Mouse (Mus musculus) adrenal gland, adult 2 months (tissue): ENCODE results near the gene Bet1l. TPM values are rescaled to one million over a fixed set of nuclear protein-coding genes. Genes with fewer than 3 reads are reported as not detected.
"Not testable (repeated sequence)": the region's sequence is repeated elsewhere in the genome, so short reads cannot be mapped to it uniquely, and the experiment has no call there.

Experiments used
- DNase-seq: peaks from one replicate; pipeline ENCODE4 v3.0.0; 2021
- long read RNA-seq: library from polyadenylated mRNA; stranded (forward); transcript quantifications from one replicate; pipeline ENCODE4 v2.0.0, GENCODE M21; 2021
- polyA plus RNA-seq: library from polyadenylated mRNA; depleted of rRNA; stranded (reverse); fragments of >200 nt; gene quantifications from 2 replicates; pipeline ENCODE4 v1.2.3, GENCODE M21; 2012; rRNA removed
- total RNA-seq, 2 experiments: library from RNA; stranded (reverse); gene quantifications; 2 replicates each; pipeline ENCODE4 v1.2.3; 2021

Bet1l gene
- total RNA-seq (10 to 100 TPM; 32.0 to 34.7 TPM), polyA plus RNA-seq (18.0 and 20.2 TPM in 2 replicates)
- long read RNA-seq, transcript Bet1l-201 (4 exons, 2,268 nt), result major isoform, 32 of 39 reads
- long read RNA-seq, partial matches to known transcripts, result 4 of 39 reads
- long read RNA-seq, other reads (novel, unspliced or antisense), result 2 of 39 reads

DNA sequence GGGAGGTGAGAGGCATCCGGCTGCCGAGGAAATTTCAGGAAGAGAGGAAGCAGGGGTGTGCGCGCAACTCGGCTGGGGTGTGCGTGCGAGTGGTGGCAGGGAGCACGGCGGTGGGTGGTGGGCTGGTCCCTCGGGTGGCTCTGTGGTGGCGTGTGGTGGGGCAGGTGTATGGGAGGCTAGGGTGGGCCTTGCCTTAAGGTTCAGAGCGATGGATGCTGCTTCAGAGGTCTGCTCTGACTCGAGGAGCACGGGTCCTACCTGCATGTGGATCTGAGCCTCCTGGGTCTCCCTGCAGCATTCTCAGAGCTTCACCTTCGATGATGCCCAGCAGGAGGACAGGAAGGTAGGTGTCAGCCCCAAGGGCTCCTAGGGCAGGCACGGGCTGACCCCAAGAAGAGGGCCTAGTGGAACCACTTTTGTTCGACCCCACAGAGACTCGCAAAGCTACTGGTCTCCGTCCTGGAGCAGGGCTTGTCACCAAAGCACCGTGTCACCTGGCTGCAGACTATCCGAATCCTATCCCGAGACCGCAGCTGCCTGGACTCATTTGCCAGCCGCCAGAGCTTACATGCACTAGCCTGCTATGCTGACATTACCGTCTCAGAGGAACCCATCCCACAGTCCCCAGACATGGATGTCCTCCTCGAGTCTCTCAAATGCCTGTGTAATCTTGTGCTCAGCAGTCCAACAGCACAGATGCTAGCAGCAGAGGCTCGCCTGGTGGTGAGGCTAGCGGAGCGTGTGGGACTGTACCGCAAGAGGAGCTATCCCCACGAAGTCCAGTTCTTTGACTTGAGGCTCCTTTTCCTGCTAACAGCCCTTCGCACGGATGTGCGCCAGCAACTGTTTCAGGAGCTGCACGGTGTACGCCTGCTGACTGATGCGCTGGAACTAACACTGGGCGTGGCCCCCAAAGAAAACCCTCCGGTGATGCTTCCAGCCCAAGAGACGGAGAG is at the start of gene Bet1l:
Bet1l (minus strand) TSS at position 28 of the 956 bp plus-strand sequence.
- no peak for DNase-seq

- DNase-seq, result peak; percentile 80
Measured at GRCm38 (mm10) chr7:140907131-140907530, 49.8 kb upstream of the Bet1l start.

- no peak for DNase-seq
Measured at GRCm38 (mm10) chr7:140905642-140906081, 48.3 kb upstream of the Bet1l start.

DNA sequence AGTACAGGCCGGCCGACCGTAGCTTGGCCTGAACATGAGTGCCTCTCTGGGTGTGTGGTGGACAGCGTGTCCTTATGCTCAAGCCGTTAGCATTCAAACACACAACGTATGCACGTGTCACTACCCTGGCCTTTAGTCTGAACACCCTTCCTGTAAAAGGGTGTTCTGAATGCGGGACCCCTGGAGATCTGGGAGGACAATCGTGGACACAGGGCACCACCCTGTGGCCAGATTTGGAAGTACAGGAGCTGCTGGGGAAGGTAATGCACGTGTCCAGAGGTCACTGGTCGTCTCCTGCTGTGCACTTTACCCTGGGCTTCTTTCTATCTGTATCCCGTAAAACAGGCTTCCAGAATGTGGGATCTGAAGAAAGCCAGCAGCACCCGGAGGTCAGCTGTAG is 45.8 kb upstream of the Bet1l start:
- DNase-seq, result peak; percentile 78

GRCm38 (mm10) chr7:140902036-140902875 is 44.9 kb upstream of the Bet1l start:
- peak; percentile 51 for DNase-seq

- no peak for DNase-seq
Measured at GRCm38 (mm10) chr7:140900220-140900619, 42.8 kb upstream of the Bet1l start, which contains the start of gene Cox8b. Gene Cox8b, minus strand, starts transcription at chr7:140900446.

DNA sequence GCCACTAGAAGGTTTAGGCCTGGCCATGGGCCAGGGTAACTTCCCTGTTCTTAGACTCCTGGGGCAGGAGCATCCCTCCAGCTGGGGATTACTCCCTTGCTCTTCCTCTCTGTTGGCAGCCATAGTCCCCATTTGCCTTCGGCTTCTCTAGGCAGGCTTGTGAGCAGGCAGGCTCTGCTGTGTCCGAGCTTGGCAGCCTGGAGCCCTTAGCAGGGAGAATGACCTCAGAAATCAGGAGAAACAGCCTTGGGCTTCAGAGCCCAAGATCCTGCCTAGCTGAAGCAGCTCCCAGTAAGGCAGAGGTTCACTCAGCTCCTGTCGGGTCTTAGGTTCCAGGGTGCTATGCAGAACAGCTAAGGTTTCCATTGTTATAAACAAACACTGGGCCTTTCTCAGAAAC is 41.7 kb upstream of the Bet1l start:
- DNase-seq, result peak; percentile 47

- no peak for DNase-seq
Measured at GRCm38 (mm10) chr7:140897863-140898262, 40.5 kb upstream of the Bet1l start.

DNA sequence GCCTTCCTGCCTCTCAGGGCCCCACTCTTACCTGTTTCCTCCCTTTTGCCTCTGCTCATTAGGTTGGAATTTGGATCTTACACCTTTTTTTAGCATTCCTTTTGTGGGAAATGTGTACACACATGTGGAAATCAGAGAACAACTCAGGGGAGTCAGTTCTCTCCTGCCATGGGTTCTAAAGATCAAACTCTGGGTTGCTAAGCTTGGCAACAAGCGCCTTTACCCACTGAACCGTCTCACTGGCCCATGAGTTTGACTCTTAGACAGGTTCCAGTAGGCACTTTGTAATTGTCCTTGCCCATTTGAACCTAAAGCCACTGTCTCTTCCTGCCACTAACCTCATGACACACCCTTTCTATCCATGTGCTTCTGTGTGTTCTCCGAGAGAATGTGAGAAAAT is 37.2 kb upstream of the Bet1l start:
- no peak for DNase-seq

DNA sequence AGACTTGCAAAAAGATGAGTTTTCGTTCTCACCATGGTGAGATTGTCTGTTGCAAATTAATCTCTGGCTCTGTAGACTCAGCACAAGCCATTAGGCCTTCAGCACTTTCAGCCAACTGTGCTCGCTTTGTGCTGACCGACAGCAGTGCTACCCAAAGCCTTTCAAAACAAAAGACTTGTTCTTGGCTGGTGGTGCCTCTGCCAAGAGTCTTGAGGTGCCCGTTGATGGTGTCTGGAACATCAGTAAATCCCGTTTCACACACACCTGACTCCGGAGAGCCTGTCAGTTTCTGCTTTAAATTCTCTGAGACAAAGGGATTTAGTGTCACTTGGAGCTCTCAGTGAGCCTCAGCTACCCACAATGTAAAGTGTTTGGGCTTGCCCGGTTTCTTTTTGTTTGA is 36.7 kb upstream of the Bet1l start:
- DNase-seq, result no peak

- not testable (repeated sequence) for DNase-seq
Measured at GRCm38 (mm10) chr7:140890636-140891035, 33.3 kb upstream of the Bet1l start.

- DNase-seq, result no peak
Measured at GRCm38 (mm10) chr7:140882469-140882803, 25.1 kb upstream of the Bet1l start.

- DNase-seq, result peak; percentile 95
Measured at GRCm38 (mm10) chr7:140881696-140882468, 24.5 kb upstream of the Bet1l start, which contains the start of the genes Psmd13 and Sirt3. Gene Psmd13, plus strand, starts transcription at chr7:140881968. Gene Sirt3, minus strand, starts transcription at chr7:140882309.

- no peak for DNase-seq
Measured at GRCm38 (mm10) chr7:140880865-140881515, 23.6 kb upstream of the Bet1l start.

DNA sequence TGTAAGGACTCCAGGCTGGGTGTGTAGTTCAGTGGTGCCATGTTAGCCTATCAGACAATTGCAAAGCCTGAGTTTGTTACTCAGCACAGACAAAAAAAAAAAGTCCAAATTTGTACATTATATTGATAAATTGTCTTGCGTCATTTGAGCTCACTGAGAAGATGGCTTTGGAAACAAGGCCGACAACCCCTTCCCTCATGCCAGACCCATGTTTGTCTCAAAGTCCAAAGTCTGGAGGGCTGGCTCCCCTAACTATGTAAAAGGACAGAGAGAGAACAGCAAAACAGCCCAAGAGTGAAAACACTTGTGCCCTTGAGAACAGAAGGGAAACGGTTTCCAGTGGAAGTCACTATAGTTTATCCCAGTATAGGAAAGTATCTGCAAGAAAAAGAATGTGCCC is 23.0 kb upstream of the Bet1l start:
- no peak for DNase-seq

- no peak for DNase-seq
Measured at GRCm38 (mm10) chr7:140879355-140879754, 22.0 kb upstream of the Bet1l start.

- DNase-seq, result no peak
Measured at GRCm38 (mm10) chr7:140877364-140877763, 20.0 kb upstream of the Bet1l start.

- DNase-seq, result no peak
Measured at GRCm38 (mm10) chr7:140874224-140874623, 16.8 kb upstream of the Bet1l start.

DNA sequence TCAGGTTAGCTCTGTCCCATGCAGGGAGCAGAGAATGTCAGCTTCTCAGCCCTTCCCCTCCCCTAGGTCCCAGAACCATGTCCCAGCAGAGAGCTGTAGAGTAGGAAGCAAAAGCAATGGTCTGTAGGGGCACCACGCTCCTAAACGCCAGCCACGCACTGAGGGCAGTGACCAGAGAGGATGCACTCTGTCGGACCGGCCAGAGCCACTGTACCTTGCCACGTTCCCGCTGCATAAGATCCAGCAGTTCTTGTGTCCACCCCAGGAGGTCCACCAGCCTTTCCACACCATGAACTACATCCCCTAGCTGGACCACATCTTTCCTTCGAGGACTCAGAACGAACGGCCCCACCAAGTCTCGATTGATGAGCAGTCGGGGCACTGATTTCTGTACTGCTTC is 7.4 kb upstream of the Bet1l start:
- DNase-seq, result no peak

- DNase-seq, result no peak
Measured at GRCm38 (mm10) chr7:140860728-140861127, 3.4 kb upstream of the Bet1l start.

- no peak for DNase-seq
Measured at GRCm38 (mm10) chr7:140859997-140860396, 2.6 kb upstream of the Bet1l start.
